Mouse (Mus musculus): ENCODE measurements around the gene Lcn2. TPM values are rescaled to one million over a fixed set of nuclear protein-coding genes. Genes with fewer than 3 reads are reported as not detected.

The Lcn2 gene
- total and polyA plus RNA-seq, 2 experiments, result 10.0 to 29.3 TPM

DNA sequence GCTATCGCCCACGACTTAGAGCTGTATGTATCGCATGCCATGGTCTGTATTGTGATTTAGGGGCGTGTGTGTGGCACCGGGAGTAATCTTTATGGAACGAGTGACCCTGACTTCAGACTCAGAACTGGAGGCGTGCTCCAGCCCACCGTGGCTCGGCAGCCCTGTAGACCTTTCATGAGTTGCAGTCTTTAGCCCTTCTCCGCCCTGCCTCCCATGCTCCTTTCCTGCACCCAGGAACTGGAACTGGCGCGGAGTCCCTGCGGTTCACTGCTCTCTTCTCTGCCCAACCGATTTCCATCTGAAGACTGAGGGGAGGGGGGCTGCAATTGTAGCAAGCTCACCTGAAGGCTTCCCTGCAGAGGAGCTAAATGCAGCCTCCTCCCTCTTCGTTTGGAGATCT, 8.6 kb upstream of the Lcn2 start:
- Histone ChIP-seq H3K27ac (replicated peaks; ENCODE audit: insufficient read depth, low read depth, low read length) (peak overlapping the region; percentile 41; the same call in 1 of the 2 replicates), H3K9ac (ENCODE audit: low read depth, low read length) (peak overlapping the region; percentile 86), H3K27me3 (ENCODE audit: control insufficient read depth, insufficient read depth, low read length) (no peaks in the 10 kb centered on the region), H3K79me2 (ENCODE audit: control insufficient read depth, insufficient read depth, low read length) (peaks cover 8% of the 10 kb centered on the region; the same call in 1 of the 2 replicates), H3K36me3 (ENCODE audit: control insufficient read depth, insufficient read depth, low read length) (no peaks in the 10 kb centered on the region), H3K4me1 (ENCODE audit: control insufficient read depth, insufficient read depth, low read length) (peaks cover 8% of the 10 kb centered on the region), H3K4me3 (ENCODE audit: insufficient read depth, low read depth, low read length) (peak overlapping the region; percentile 75)
- TF ChIP-seq POLR2A (IDR thresholded peaks at IDR 0.05; ENCODE audit: extremely low read depth, insufficient read depth, low read length) (no peak), CTCF (IDR thresholded peaks at IDR 0.05; ENCODE audit: low read depth, low read length) (no peak)
- DNase-seq (ENCODE audit: extremely low read depth, low read depth, low spot score), result no peak
- WGBS, result 2% methylated on average over 15 of the region's 15 CpGs

DNA sequence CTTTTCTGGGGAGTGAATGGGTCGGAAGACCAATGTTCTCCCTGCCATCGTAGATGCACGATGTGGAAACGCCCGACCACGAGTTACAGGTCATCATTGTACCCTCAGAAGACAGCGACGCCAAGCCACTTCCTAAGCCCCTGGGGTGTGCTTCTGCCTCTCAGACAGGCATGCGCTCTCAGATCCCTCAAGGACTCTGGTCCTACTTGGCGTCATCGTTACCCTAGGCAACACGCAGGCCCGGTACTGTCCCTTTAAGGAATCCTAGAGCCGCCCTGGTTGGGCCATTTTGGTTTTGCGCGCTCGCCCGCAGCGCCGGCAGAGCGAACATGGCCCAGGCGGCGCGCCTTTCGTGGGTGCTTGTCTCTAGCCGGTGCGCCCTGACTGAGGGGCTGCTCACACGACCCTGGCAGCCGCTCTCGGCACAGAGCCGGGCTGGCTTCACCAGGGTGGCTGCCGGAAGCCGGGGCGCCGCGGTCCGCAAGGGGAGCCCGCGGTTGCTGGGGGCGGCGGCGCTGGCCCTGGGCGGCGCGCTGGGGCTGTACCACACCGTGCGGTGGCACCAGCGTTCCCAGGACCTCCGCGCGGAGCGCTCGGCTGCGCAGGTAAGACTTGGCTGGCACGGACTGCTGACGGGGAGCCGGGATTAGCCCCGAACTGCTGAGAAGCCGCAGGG, 8.0 kb upstream of the Lcn2 start:
- Histone ChIP-seq H3K36me3 (ENCODE audit: control insufficient read depth, insufficient read depth, low read length) (no peaks in the 10 kb centered on the region), H3K4me1 (ENCODE audit: control insufficient read depth, insufficient read depth, low read length) (peaks cover 8% of the 10 kb centered on the region), H3K4me3 (ENCODE audit: insufficient read depth, low read depth, low read length) (peak overlapping the region; percentile 75), H3K27ac (replicated peaks; ENCODE audit: insufficient read depth, low read depth, low read length) (peak overlapping the region; percentile 82), H3K79me2 (ENCODE audit: control insufficient read depth, insufficient read depth, low read length) (peaks cover 8% of the 10 kb centered on the region; the same call in 1 of the 2 replicates), H3K9ac (ENCODE audit: low read depth, low read length) (peak overlapping the region; percentile 86), H3K27me3 (ENCODE audit: control insufficient read depth, insufficient read depth, low read length) (no peaks in the 10 kb centered on the region)
- peak; percentile 88 for DNase-seq (ENCODE audit: extremely low read depth, low read depth, low spot score)
- TF ChIP-seq POLR2A (IDR thresholded peaks at IDR 0.05; ENCODE audit: extremely low read depth, insufficient read depth, low read length), result peak; percentile 49; the same call in 1 of the 2 replicates
- TF ChIP-seq CTCF (IDR thresholded peaks at IDR 0.05; ENCODE audit: low read depth, low read length), result no peak
- under 1% methylated on average over 59 of the region's 59 CpGs for WGBS

DNA sequence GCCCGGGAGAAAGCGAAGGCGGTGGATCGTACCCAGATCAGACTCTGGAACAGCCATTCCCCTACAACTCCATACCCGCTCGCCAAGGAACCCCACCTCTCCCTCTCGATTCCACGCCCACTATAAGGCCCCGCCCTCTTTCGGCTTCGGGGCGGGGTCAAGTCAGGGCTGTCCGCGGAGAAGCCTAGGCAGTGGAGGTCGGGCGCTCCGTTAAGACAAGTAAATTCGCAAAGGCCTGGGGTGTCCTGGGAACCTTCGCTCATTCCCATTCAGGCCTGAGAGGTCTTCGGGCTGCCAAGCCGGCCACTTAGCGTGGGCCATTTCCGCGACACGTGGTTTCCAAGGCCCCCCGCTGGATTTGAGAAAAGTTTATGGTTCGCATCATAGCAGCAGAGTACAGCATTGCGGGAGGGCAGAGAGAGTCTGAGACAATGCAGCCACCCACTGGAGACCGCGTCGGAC, 7.5 kb upstream of the Lcn2 start, which contains the start of gene Ptges2:
Ptges2 (plus strand) TSS at position 413 of the 462 bp plus-strand sequence.
- H3K9ac ChIP-seq (ENCODE audit: low read depth, low read length), result peak within 1 kb of the TSS; percentile 86
- H3K79me2 ChIP-seq (ENCODE audit: control insufficient read depth, insufficient read depth, low read length), result peaks cover 8% of the 10 kb centered on the region; the same call in 1 of the 2 replicates
- under 1% methylated on average over 31 of the region's 31 CpGs for WGBS
- peaks cover 8% of the 10 kb centered on the region for H3K4me1 ChIP-seq (ENCODE audit: control insufficient read depth, insufficient read depth, low read length)
- TF ChIP-seq CTCF (IDR thresholded peaks at IDR 0.05; ENCODE audit: low read depth, low read length) (no peak), POLR2A (IDR thresholded peaks at IDR 0.05; ENCODE audit: extremely low read depth, insufficient read depth, low read length) (peak; percentile 65; the same call in 1 of the 2 replicates)
- peak within 1 kb of the TSS; percentile 75 for H3K4me3 ChIP-seq (ENCODE audit: insufficient read depth, low read depth, low read length)
- no peaks in the 10 kb centered on the region for H3K27me3 ChIP-seq (ENCODE audit: control insufficient read depth, insufficient read depth, low read length)
- peak; percentile 77 for DNase-seq (ENCODE audit: extremely low read depth, low read depth, low spot score)
- H3K36me3 ChIP-seq (ENCODE audit: control insufficient read depth, insufficient read depth, low read length), result no peaks in the 10 kb centered on the region
- peak within 1 kb of the TSS; percentile 82 for H3K27ac ChIP-seq (replicated peaks; ENCODE audit: insufficient read depth, low read depth, low read length)

DNA sequence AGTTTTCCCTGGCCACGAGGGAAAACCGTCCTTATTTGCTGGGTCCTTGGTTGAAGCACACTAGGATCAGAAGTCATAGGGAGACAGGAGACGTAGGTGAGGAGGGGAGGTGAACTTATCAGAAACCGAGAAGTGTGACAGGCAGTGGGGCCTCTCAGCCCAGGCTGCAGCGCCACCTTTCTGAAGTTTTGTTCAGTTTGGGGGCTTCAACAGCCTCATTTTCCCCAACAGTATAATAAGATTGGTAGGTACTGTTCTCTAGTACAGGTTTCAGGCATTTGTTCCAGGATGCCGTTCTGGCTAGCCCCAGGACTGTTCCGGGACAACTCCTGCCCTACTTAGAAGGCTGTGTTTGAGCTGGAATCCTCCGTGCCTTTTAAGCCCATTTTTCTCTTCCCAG, 6.9 kb upstream of the Lcn2 start:
- peak overlapping the region; percentile 37 for H3K27ac ChIP-seq (replicated peaks; ENCODE audit: insufficient read depth, low read depth, low read length)
- peaks cover 8% of the 10 kb centered on the region; the same call in 1 of the 2 replicates for H3K79me2 ChIP-seq (ENCODE audit: control insufficient read depth, insufficient read depth, low read length)
- DNase-seq (ENCODE audit: extremely low read depth, low read depth, low spot score), result no peak
- peak overlapping the region; percentile 68 for H3K9ac ChIP-seq (ENCODE audit: low read depth, low read length)
- WGBS, result 7% methylated on average over 8 of the region's 8 CpGs
- peaks cover 8% of the 10 kb centered on the region for H3K4me1 ChIP-seq (ENCODE audit: control insufficient read depth, insufficient read depth, low read length)
- H3K27me3 ChIP-seq (ENCODE audit: control insufficient read depth, insufficient read depth, low read length), result no peaks in the 10 kb centered on the region
- peak; percentile 56 for TF ChIP-seq CTCF (IDR thresholded peaks at IDR 0.05; ENCODE audit: low read depth, low read length)
- no peak for TF ChIP-seq POLR2A (IDR thresholded peaks at IDR 0.05; ENCODE audit: extremely low read depth, insufficient read depth, low read length)
- no peaks in the 10 kb centered on the region for H3K36me3 ChIP-seq (ENCODE audit: control insufficient read depth, insufficient read depth, low read length)
- H3K4me3 ChIP-seq (ENCODE audit: insufficient read depth, low read depth, low read length), result peak overlapping the region; percentile 75

DNA sequence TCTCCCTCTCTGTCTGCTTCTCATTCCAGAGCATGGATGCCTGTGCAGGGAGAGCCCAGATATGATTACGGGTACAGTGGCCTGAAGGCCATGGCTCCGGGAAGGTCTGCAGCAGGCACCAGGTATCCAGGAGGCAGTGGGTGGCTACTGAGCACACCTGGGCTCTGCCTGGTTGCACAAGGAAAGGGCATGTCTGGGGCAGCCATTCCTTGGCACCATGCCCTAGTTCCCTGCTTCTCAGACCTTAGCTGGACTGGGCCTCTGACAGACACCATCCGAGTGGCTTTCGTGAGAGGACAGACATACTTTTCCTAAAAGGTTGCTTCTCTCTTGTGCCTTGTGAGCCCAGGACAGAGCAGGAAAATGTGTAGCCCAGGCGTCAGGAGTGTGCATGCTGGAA, 4.0 kb upstream of the Lcn2 start:
- TF ChIP-seq POLR2A (IDR thresholded peaks at IDR 0.05; ENCODE audit: extremely low read depth, insufficient read depth, low read length) (no peak), CTCF (IDR thresholded peaks at IDR 0.05; ENCODE audit: low read depth, low read length) (no peak)
- Histone ChIP-seq H3K4me1 (ENCODE audit: control insufficient read depth, insufficient read depth, low read length) (peaks cover 11% of the 10 kb centered on the region), H3K79me2 (ENCODE audit: control insufficient read depth, insufficient read depth, low read length) (peaks cover 3% of the 10 kb centered on the region; the same call in 1 of the 2 replicates), H3K27me3 (ENCODE audit: control insufficient read depth, insufficient read depth, low read length) (no peaks in the 10 kb centered on the region), H3K27ac (replicated peaks; ENCODE audit: insufficient read depth, low read depth, low read length) (no peak overlapping the region), H3K36me3 (ENCODE audit: control insufficient read depth, insufficient read depth, low read length) (no peaks in the 10 kb centered on the region), H3K4me3 (ENCODE audit: insufficient read depth, low read depth, low read length) (no peak overlapping the region), H3K9ac (ENCODE audit: low read depth, low read length) (no peak overlapping the region)
- 59% methylated on average over 5 of the region's 5 CpGs for WGBS
- peak; percentile 43 for DNase-seq (ENCODE audit: extremely low read depth, low read depth, low spot score)

DNA sequence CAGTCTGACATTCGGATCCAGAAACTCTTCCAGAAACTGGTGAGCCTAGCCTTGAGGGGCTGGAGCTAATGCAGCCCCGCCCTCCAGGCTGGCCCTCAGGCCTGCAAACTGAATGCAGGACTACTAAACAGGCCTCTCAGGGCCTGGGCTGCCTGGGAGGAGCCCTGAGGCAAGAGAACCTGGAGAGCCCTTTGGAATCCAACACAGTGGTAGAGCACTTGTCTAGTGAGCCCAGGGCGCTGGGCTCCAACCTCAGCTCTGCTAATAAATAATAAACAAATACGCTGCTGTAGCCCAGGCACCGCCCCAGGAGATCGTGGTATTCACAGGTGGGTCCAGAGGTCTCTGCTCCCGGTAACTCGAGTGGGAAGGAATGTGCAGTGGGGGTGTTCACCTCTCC, 2.8 kb upstream of the Lcn2 start:
- no peak overlapping the region for H3K27ac ChIP-seq (replicated peaks; ENCODE audit: insufficient read depth, low read depth, low read length)
- DNase-seq (ENCODE audit: extremely low read depth, low read depth, low spot score), result no peak

More for the DNA sequence above, 2.8 kb upstream of the Lcn2 start:
- Histone ChIP-seq H3K79me2 (ENCODE audit: control insufficient read depth, insufficient read depth, low read length) (no peaks in the 10 kb centered on the region), H3K36me3 (ENCODE audit: control insufficient read depth, insufficient read depth, low read length) (no peaks in the 10 kb centered on the region), H3K4me1 (ENCODE audit: control insufficient read depth, insufficient read depth, low read length) (peaks cover 7% of the 10 kb centered on the region), H3K27me3 (ENCODE audit: control insufficient read depth, insufficient read depth, low read length) (no peaks in the 10 kb centered on the region), H3K4me3 (ENCODE audit: insufficient read depth, low read depth, low read length) (no peak overlapping the region), H3K9ac (ENCODE audit: low read depth, low read length) (no peak overlapping the region)
- 85% methylated on average over 8 of the region's 8 CpGs for WGBS
- no peak for TF ChIP-seq CTCF (IDR thresholded peaks at IDR 0.05; ENCODE audit: low read depth, low read length)
- TF ChIP-seq POLR2A (IDR thresholded peaks at IDR 0.05; ENCODE audit: extremely low read depth, insufficient read depth, low read length), result no peak

All from liver, adult 2 months (tissue).